Mouse (Mus musculus): ENCODE measurements around the gene Ptges3. TPM values are rescaled to one million over a fixed set of nuclear protein-coding genes. Genes with fewer than 3 reads are reported as not detected.
"Not testable (repeated sequence)": the region's sequence is repeated elsewhere in the genome, so short reads cannot be mapped to it uniquely, and the experiment has no call there.

The Ptges3 gene
- total and polyA plus RNA-seq, 3 experiments, result 209 to 315 (median 268) TPM

DNA sequence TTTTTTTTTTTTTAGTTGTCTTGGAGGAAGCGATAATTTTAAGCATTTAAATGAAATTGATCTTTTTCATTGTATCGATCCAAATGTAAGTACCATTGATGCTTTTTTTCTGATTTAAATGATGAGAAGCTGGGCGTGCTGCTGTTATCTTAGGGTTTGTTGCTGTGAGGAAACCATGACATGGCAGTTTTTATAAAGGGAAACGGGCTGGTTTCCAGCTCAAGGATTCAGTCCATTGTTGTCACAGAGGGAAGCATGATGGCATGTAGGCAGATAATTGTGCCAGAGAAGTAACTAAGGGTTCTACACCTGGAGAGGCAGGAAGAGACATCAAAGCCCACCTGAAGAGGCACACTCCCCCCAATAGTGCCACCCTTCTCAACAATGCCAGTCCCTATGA, 10.4 kb downstream of the Ptges3 start:
- TF ChIP-seq GATA2 (IDR thresholded peaks at IDR 0.05; ENCODE audit: borderline replicate concordance, low read depth, low read length) (no peak), GATA1 (IDR thresholded peaks at IDR 0.05; ENCODE audit: borderline replicate concordance, low read length) (no peak), TAL1 (conservative IDR thresholded peaks at IDR 0.05; ENCODE audit: low read depth, low read length) (no peak), CTCF (IDR thresholded peaks at IDR 0.05; ENCODE audit: low read depth, low read length) (no peak), POLR2AphosphoS5 (IDR thresholded peaks at IDR 0.05; ENCODE audit: insufficient replicate concordance, low read depth, low read length) (no peak)
- H3K9me3 ChIP-seq (replicated peaks), result no peaks in the 10 kb centered on the region
- no peak overlapping the region for H3K4me3 ChIP-seq (ENCODE audit: low read depth, low read length)
- H3K36me3 ChIP-seq (replicated peaks), result peaks cover 88% of the 10 kb centered on the region
- H3K4me1 ChIP-seq (ENCODE audit: insufficient read depth, low read depth, low read length), result peaks cover 39% of the 10 kb centered on the region
- ATAC-seq (ENCODE audit: extremely low read depth, insufficient number of reproducible peaks, low FRiP score, poor library complexity, severe bottlenecking) (peak; percentile 45; the same call in 1 of the 2 replicates), DNase-seq (ENCODE audit: low spot score) (no peak)
- no peaks in the 10 kb centered on the region for H3K27me3 ChIP-seq (ENCODE audit: insufficient read depth, low read length)

DNA sequence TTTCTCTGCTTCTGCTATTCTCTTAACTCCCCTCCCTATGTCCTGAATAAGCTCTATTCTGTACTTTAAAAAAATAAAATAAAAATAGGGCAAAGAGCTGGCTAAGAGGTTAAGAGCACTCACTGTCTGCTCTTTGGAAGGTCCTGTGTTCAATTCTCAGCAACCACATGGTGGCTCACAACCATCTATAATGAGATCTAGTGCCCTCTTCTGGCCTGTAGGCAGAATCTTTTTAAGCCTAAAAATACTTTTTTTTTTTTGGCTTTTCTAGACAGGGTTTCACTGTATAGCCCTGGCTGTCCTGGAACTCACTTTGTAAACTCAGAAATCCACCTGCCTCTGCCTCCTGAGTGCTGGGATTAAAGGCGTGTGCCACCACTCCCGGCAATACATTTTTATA, 11.7 kb downstream of the Ptges3 start:
- peaks cover 29% of the 10 kb centered on the region for H3K4me1 ChIP-seq (ENCODE audit: insufficient read depth, low read depth, low read length)
- not testable (repeated sequence) for H3K27me3 ChIP-seq (ENCODE audit: insufficient read depth, low read length); ATAC-seq (ENCODE audit: extremely low read depth, insufficient number of reproducible peaks, low FRiP score, poor library complexity, severe bottlenecking); DNase-seq (ENCODE audit: low spot score); H3K4me3 ChIP-seq (ENCODE audit: low read depth, low read length); H3K9me3 ChIP-seq (replicated peaks)
- H3K36me3 ChIP-seq (replicated peaks), result peaks cover 83% of the 10 kb centered on the region

DNA sequence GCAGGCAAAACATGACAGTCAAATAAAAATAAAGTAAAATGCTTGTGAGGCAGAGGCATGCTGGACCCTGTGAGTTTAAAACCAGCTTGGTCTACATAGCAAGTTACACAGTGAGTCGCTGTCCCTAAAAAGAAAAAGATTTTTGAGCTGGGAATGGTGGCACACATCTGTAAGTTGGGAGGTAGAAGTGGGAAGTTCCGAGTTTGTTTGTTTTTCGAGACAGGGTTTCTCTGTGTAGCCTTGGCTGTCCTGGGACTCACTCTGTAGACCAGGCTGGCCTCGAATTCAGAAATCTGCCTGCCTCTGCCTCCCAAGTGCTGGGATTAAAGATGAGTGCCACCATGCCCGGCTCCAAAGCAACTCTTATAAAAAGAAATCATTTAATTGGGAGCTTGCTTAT, 19.5 kb downstream of the Ptges3 start:
- ATAC-seq (ENCODE audit: extremely low read depth, insufficient number of reproducible peaks, low FRiP score, poor library complexity, severe bottlenecking); DNase-seq (ENCODE audit: low spot score); H3K9me3 ChIP-seq (replicated peaks); H3K27me3 ChIP-seq (ENCODE audit: insufficient read depth, low read length); H3K4me3 ChIP-seq (ENCODE audit: low read depth, low read length): not testable (repeated sequence)
- peaks cover 42% of the 10 kb centered on the region for H3K36me3 ChIP-seq (replicated peaks)
- H3K4me1 ChIP-seq (ENCODE audit: insufficient read depth, low read depth, low read length), result peaks cover 12% of the 10 kb centered on the region

DNA sequence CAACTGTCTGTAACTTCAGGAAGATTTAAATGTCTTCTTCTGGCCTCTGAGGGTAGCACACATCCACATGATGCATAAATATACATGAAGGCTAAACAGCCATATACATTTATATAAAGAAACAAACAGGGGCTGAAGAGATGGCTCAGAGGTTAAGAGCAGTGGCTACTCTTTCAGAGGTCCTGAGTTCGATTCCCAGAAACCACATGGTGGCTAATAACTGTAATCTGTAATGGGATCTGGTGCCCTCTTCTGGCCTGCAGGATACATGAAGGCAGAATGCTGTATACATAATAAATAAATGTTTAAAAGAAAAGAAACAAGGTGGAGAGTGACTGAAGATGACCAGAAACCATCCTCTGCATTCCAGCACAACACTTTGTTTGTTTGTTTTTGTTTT, 21.7 kb downstream of the Ptges3 start:
- TF ChIP-seq TAL1 (conservative IDR thresholded peaks at IDR 0.05; ENCODE audit: low read depth, low read length), result no peak
- TF ChIP-seq GATA2 (IDR thresholded peaks at IDR 0.05; ENCODE audit: borderline replicate concordance, low read depth, low read length), result no peak
- 0 out of 2 replicates have a peak, but pooled peaks have one; percentile 3 for TF ChIP-seq CTCF (IDR thresholded peaks at IDR 0.05; ENCODE audit: low read depth, low read length)
- DNase-seq (ENCODE audit: low spot score) (no peak), ATAC-seq (ENCODE audit: extremely low read depth, insufficient number of reproducible peaks, low FRiP score, poor library complexity, severe bottlenecking) (no peak)
- Histone ChIP-seq H3K4me1 (ENCODE audit: insufficient read depth, low read depth, low read length) (peaks cover 19% of the 10 kb centered on the region), H3K9me3 (replicated peaks) (no peaks in the 10 kb centered on the region), H3K27me3 (ENCODE audit: insufficient read depth, low read length) (no peaks in the 10 kb centered on the region), H3K36me3 (replicated peaks) (peaks cover 42% of the 10 kb centered on the region), H3K4me3 (ENCODE audit: low read depth, low read length) (no peak overlapping the region)

DNA sequence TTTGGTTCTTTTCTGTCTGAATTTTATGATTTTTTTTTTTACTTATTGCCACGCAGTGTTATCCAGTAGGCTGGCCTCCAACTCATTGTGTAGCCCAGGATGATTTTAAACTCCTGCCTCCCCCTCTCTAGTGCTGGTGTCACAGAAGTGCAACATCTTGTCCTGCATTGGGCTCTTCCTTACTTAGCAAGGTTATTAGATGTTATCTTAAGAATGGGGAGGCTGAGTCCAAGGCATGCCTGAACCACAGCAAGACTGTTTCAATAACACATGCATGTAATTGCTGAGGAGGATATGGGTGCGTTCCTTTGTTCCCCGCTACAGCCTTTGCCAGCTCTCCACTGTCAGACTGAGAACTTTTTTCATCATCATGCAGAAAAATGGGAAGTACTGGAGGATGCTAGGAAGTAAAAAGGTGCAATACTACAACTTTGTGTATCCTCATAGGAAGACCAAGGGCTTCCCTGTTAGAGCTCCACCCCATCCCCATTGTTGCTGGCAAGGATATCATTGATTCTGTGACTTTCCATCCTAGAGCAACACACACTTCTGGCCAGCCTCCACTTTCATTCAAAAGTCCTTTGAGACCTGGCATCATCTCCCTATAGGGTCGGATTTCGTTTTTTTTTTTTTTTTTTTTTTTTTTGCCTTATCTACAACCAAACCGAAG, 23.2 kb downstream of the Ptges3 start:
- Histone ChIP-seq H3K9me3 (replicated peaks) (no peaks in the 10 kb centered on the region), H3K36me3 (replicated peaks) (peaks cover 51% of the 10 kb centered on the region), H3K4me1 (ENCODE audit: insufficient read depth, low read depth, low read length) (peaks cover 31% of the 10 kb centered on the region), H3K4me3 (ENCODE audit: low read depth, low read length) (peak overlapping the region; percentile 81), H3K27me3 (ENCODE audit: insufficient read depth, low read length) (no peaks in the 10 kb centered on the region)
- DNase-seq (ENCODE audit: low spot score) (no peak), ATAC-seq (ENCODE audit: extremely low read depth, insufficient number of reproducible peaks, low FRiP score, poor library complexity, severe bottlenecking) (no peak)
- no peak for TF ChIP-seq GATA2 (IDR thresholded peaks at IDR 0.05; ENCODE audit: borderline replicate concordance, low read depth, low read length)
- no peak for TF ChIP-seq TAL1 (conservative IDR thresholded peaks at IDR 0.05; ENCODE audit: low read depth, low read length)
- no peak for TF ChIP-seq POLR2AphosphoS5 (IDR thresholded peaks at IDR 0.05; ENCODE audit: insufficient replicate concordance, low read depth, low read length)
- TF ChIP-seq CTCF (IDR thresholded peaks at IDR 0.05; ENCODE audit: low read depth, low read length), result no peak
- no peak for TF ChIP-seq GATA1 (IDR thresholded peaks at IDR 0.05; ENCODE audit: borderline replicate concordance, low read length)

DNA sequence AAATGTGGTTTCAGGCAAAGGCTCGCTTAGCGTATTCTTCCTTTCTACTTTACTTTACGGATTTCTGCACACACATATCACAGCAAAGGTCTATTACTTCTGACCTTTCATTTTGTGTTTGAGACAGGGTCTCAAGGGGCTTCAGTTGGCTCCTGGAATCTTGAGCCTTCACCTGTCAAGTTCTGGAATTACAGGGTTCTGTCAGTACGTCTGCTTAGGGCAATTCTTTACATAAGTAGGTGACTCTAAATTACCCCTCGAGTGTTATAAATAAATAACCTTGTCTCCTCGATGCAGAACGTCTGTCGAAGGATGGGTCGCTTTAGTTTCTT, 23.7 kb downstream of the Ptges3 start:
- Histone ChIP-seq H3K36me3 (replicated peaks) (peaks cover 50% of the 10 kb centered on the region), H3K9me3 (replicated peaks) (no peaks in the 10 kb centered on the region), H3K4me3 (ENCODE audit: low read depth, low read length) (peak overlapping the region; percentile 81), H3K4me1 (ENCODE audit: insufficient read depth, low read depth, low read length) (peaks cover 31% of the 10 kb centered on the region), H3K27me3 (ENCODE audit: insufficient read depth, low read length) (no peaks in the 10 kb centered on the region)
- no peak for DNase-seq (ENCODE audit: low spot score)
- no peak for TF ChIP-seq TAL1 (conservative IDR thresholded peaks at IDR 0.05; ENCODE audit: low read depth, low read length)
- TF ChIP-seq GATA1 (IDR thresholded peaks at IDR 0.05; ENCODE audit: borderline replicate concordance, low read length), result no peak
- TF ChIP-seq CTCF (IDR thresholded peaks at IDR 0.05; ENCODE audit: low read depth, low read length), result no peak
- TF ChIP-seq GATA2 (IDR thresholded peaks at IDR 0.05; ENCODE audit: borderline replicate concordance, low read depth, low read length), result no peak
- no peak for TF ChIP-seq POLR2AphosphoS5 (IDR thresholded peaks at IDR 0.05; ENCODE audit: insufficient replicate concordance, low read depth, low read length)
- no peak for ATAC-seq (ENCODE audit: extremely low read depth, insufficient number of reproducible peaks, low FRiP score, poor library complexity, severe bottlenecking)

DNA sequence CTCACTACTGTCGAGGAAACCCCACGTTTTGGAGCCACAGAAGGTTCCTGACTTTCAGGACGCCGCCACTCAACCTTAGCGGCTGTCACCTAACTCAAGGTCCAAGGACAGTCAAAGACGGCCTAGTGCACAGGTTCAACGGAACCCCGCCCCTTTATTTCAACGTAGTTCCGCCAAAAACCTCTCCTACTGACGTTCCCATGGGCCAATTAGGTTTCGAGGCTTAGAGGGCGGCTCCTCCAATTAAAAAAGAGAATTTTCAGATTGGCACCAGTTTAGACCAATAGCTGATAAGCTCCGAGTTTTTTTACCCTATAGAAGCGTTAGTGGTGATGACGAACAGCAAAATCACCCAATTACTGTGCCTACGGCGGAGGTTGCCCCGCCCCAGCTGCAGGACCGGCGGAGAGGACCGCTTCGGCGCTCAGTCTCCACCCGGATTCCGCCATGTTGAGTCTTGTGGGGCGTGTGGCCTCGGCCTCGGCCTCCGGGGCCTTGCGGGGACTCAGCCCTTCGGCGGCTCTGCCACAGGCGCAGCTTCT, 24.2 kb downstream of the Ptges3 start, which contains the start of gene Atp5b:
Gene Atp5b (plus strand): TSS at position 394 of the 542 bp plus-strand sequence.
- ATAC-seq (ENCODE audit: extremely low read depth, insufficient number of reproducible peaks, low FRiP score, poor library complexity, severe bottlenecking) (peak; percentile 93), DNase-seq (ENCODE audit: low spot score) (peak; percentile 93)
- Histone ChIP-seq H3K4me1 (ENCODE audit: insufficient read depth, low read depth, low read length) (peaks cover 36% of the 10 kb centered on the region), H3K9me3 (replicated peaks) (no peaks in the 10 kb centered on the region), H3K27me3 (ENCODE audit: insufficient read depth, low read length) (no peaks in the 10 kb centered on the region), H3K4me3 (ENCODE audit: low read depth, low read length) (peak within 1 kb of the TSS; percentile 81), H3K36me3 (replicated peaks) (peaks cover 50% of the 10 kb centered on the region)
- TF ChIP-seq CTCF (IDR thresholded peaks at IDR 0.05; ENCODE audit: low read depth, low read length), result no peak
- TF ChIP-seq POLR2AphosphoS5 (IDR thresholded peaks at IDR 0.05; ENCODE audit: insufficient replicate concordance, low read depth, low read length), result no peak
- TF ChIP-seq GATA1 (IDR thresholded peaks at IDR 0.05; ENCODE audit: borderline replicate concordance, low read length), result no peak
- TF ChIP-seq TAL1 (conservative IDR thresholded peaks at IDR 0.05; ENCODE audit: low read depth, low read length), result no peak
- TF ChIP-seq GATA2 (IDR thresholded peaks at IDR 0.05; ENCODE audit: borderline replicate concordance, low read depth, low read length), result no peak

All from G1E (cell line).